Mouse (Mus musculus) gastrocnemius, adult 18-20 months (tissue): ENCODE measurements around the gene Ptgr2. TPM values are rescaled to one million over a fixed set of nuclear protein-coding genes. Genes with fewer than 3 reads are reported as not detected.
A peak's percentile ranks its signal among the peaks of the same experiment; 100 is the strongest.
"Not testable (repeated sequence)": the region's sequence is repeated elsewhere in the genome, so short reads cannot be mapped to it uniquely, and the experiment has no call there.

ENCODE experiments used
- DNase-seq: peaks from one replicate; pipeline ENCODE4 v3.0.0; 2021; ENCODE audit warnings: low spot score
- long read RNA-seq, 2 experiments: library from polyadenylated mRNA; stranded (forward); transcript quantifications; one replicate each; pipeline ENCODE4 v2.0.0; 2021
- total RNA-seq, 2 experiments: library from RNA; stranded (reverse); gene quantifications; 2 replicates each; pipeline ENCODE4 v1.2.3; 2021

The Ptgr2 gene
- total RNA-seq: 10 to 100 TPM; 67.1 to 80.5 TPM
- long read RNA-seq, experiment 1, transcript Ptgr2-207 (10 exons, 2,073 nt): minor isoform, 7 of 120 reads
- long read RNA-seq, experiment 1, transcript Ptgr2-201 (10 exons, 3,168 nt): major isoform, 90 of 120 reads
- long read RNA-seq, experiment 1, partial matches to known transcripts: 13 of 120 reads
- long read RNA-seq, experiment 1, other reads (novel, unspliced or antisense): 10 of 120 reads
- long read RNA-seq, experiment 2, transcript Ptgr2-201 (10 exons, 3,168 nt): major isoform, 52 of 67 reads
- long read RNA-seq, experiment 2, partial matches to known transcripts: 9 of 67 reads
- long read RNA-seq, experiment 2, other reads (novel, unspliced or antisense): 4 of 67 reads

- DNase-seq: peak; percentile 97
Observed at GRCm38 (mm10) chr12:84284885-84285592, at the start of gene Ptgr2. Gene Ptgr2 (plus strand): TSS chr12:84285232.

GRCm38 (mm10) chr12:84235577-84235976 lies 49.5 kb upstream of the Ptgr2 start:
- no peak for DNase-seq

- no peak for DNase-seq
Observed at GRCm38 (mm10) chr12:84235981-84236752, 48.9 kb upstream of the Ptgr2 start.

GRCm38 (mm10) chr12:84237036-84237435 lies 48.0 kb upstream of the Ptgr2 start:
- not testable (repeated sequence) for DNase-seq

GRCm38 (mm10) chr12:84243076-84243770 lies 41.8 kb upstream of the Ptgr2 start:
- DNase-seq: no peak

GRCm38 (mm10) chr12:84245683-84246082 lies 39.3 kb upstream of the Ptgr2 start:
- DNase-seq: no peak

GRCm38 (mm10) chr12:84249217-84249616 lies 35.8 kb upstream of the Ptgr2 start:
- peak; percentile 84 for DNase-seq

- no peak for DNase-seq
Observed at GRCm38 (mm10) chr12:84252811-84253210, 32.2 kb upstream of the Ptgr2 start.

- DNase-seq: no peak
Observed at GRCm38 (mm10) chr12:84254886-84255285, 30.1 kb upstream of the Ptgr2 start.

GRCm38 (mm10) chr12:84260363-84260762 lies 24.7 kb upstream of the Ptgr2 start:
- DNase-seq: no peak

- no peak for DNase-seq
Observed at GRCm38 (mm10) chr12:84267264-84267663, 17.8 kb upstream of the Ptgr2 start.

GRCm38 (mm10) chr12:84273366-84273765 lies 11.7 kb upstream of the Ptgr2 start:
- DNase-seq: no peak

GRCm38 (mm10) chr12:84275288-84275687 lies 9.7 kb upstream of the Ptgr2 start:
- DNase-seq: no peak

GRCm38 (mm10) chr12:84276288-84276687 lies 8.7 kb upstream of the Ptgr2 start:
- DNase-seq: no peak

GRCm38 (mm10) chr12:84276799-84277198 lies 8.2 kb upstream of the Ptgr2 start:
- DNase-seq: no peak

- DNase-seq: no peak
Observed at GRCm38 (mm10) chr12:84277832-84278231, 7.2 kb upstream of the Ptgr2 start.

- no peak for DNase-seq
Observed at GRCm38 (mm10) chr12:84278901-84279300, 6.1 kb upstream of the Ptgr2 start.

- no peak for DNase-seq
Observed at GRCm38 (mm10) chr12:84284391-84284790, 641 bp upstream of the Ptgr2 start.

- DNase-seq: no peak
Observed at GRCm38 (mm10) chr12:84285593-84285968, 549 bp downstream of the Ptgr2 start.

GRCm38 (mm10) chr12:84288461-84288860 lies 3.4 kb downstream of the Ptgr2 start:
- peak; percentile 36 for DNase-seq

- peak; percentile 65 for DNase-seq
Observed at GRCm38 (mm10) chr12:84297851-84298250, 12.8 kb downstream of the Ptgr2 start.
